ENCODE assay signal across 8 mouse cellular contexts in genomic region chr3:17794251-17795061, GRCm38 (mm10).
A peak's percentile ranks its signal among the peaks of the same experiment; 100 is the strongest.
DNase-seq lines count a peak whose midpoint lies in the region; ATAC-seq and TF ChIP-seq lines count a peak whose summit lies in the region.

No protein-coding gene starts in this region.

- no peaks in the 10 kb centered on the region for H3K9me3 ChIP-seq in kidney, postnatal 0 days (replicated peaks; ENCODE audit: low read length)
- no peaks in the 10 kb centered on the region for H3K9me3 ChIP-seq in embryonic facial prominence, embryonic 14.5 days (ENCODE audit: control insufficient read depth, low read length)
- H3K9me3 ChIP-seq in intestine, postnatal 0 days (ENCODE audit: control insufficient read depth) = no peaks in the 10 kb centered on the region

- H3K4me2 ChIP-seq in kidney, postnatal 0 days (ENCODE audit: low read length) = 0 out of 2 replicates have a peak overlapping the region, but pooled peaks have one; percentile 6
- H3K4me2 ChIP-seq in embryonic facial prominence, embryonic 14.5 days (ENCODE audit: low read depth, low read length) = peak overlapping the region; percentile 52
- peak overlapping the region; percentile 7; the same call in 1 of the 2 replicates for H3K4me2 ChIP-seq in intestine, postnatal 0 days (replicated peaks; ENCODE audit: low read depth)

- DNase-seq in kidney, postnatal 0 days (ENCODE audit: low spot score) = no peak
- DNase-seq in kidney, adult 9 months = no peak
- no peak for DNase-seq in embryonic facial prominence, embryonic 14.5 days (ENCODE audit: low spot score)
- DNase-seq in natural killer cell, adult 2 months (ENCODE audit: low spot score in 2 of 2) = no peak
- no peak for DNase-seq in thymus, postnatal 10 days (ENCODE audit: low spot score in 2 of 2)

- WGBS in kidney, postnatal 0 days = under 1% methylated on average over 46 of the region's 46 CpGs
- 0% methylated on average over 46 of the region's 46 CpGs for WGBS in embryonic facial prominence, embryonic 14.5 days
- under 1% methylated on average over 46 of the region's 46 CpGs for WGBS in intestine, postnatal 0 days

- H3K36me3 ChIP-seq in kidney, postnatal 0 days (ENCODE audit: insufficient read depth, low read length) = no peaks in the 10 kb centered on the region
- no peaks in the 10 kb centered on the region for H3K36me3 ChIP-seq in embryonic facial prominence, embryonic 14.5 days (ENCODE audit: control insufficient read depth, insufficient read depth, low read length)
- H3K36me3 ChIP-seq in intestine, postnatal 0 days (ENCODE audit: control insufficient read depth, insufficient read depth) = no peaks in the 10 kb centered on the region

- H3K4me1 ChIP-seq in kidney, postnatal 0 days (replicated peaks; ENCODE audit: insufficient read depth, low read length) = no peaks in the 10 kb centered on the region
- peaks cover 12% of the 10 kb centered on the region for H3K4me1 ChIP-seq in embryonic facial prominence, embryonic 14.5 days (ENCODE audit: control insufficient read depth, insufficient read depth, low read length)
- H3K4me1 ChIP-seq in intestine, postnatal 0 days (replicated peaks; ENCODE audit: control insufficient read depth, insufficient read depth, low read length) = no peaks in the 10 kb centered on the region

- no peak for TF ChIP-seq CTCF in kidney, postnatal 0 days (IDR thresholded peaks at IDR 0.05; ENCODE audit: low read depth)
- no peak for TF ChIP-seq CTCF in intestine, postnatal 0 days (IDR thresholded peaks at IDR 0.05; ENCODE audit: low read depth)

- H3K9ac ChIP-seq in kidney, postnatal 0 days (ENCODE audit: low read depth, low read length) = no peak overlapping the region
- H3K9ac ChIP-seq in embryonic facial prominence, embryonic 14.5 days (ENCODE audit: low read depth, low read length) = peak overlapping the region; percentile 46; the same call in 1 of the 2 replicates
- no peak overlapping the region for H3K9ac ChIP-seq in intestine, postnatal 0 days (ENCODE audit: low read depth, low read length)

- ATAC-seq in kidney, postnatal 0 days (replicated peaks; ENCODE audit: low FRiP score, low read depth) = no peak
- no peak for ATAC-seq in embryonic facial prominence, embryonic 14.5 days (ENCODE audit: low read depth)
- ATAC-seq in intestine, postnatal 0 days = no peak
- 0 out of 2 replicates have a peak, but pooled peaks have one; percentile 13 for ATAC-seq in monocyte, adult 5-6 weeks (replicated peaks; ENCODE audit: insufficient number of reproducible peaks, low FRiP score, low TSS enrichment, poor library complexity, severe bottlenecking)
- ATAC-seq in megakaryocyte-erythroid progenitor cell, adult 5-6 weeks (replicated peaks; ENCODE audit: low FRiP score, low TSS enrichment, poor library complexity, severe bottlenecking) = no peak

- peaks cover 68% of the 10 kb centered on the region for H3K27me3 ChIP-seq in kidney, postnatal 0 days (ENCODE audit: insufficient read depth, low read length)
- H3K27me3 ChIP-seq in embryonic facial prominence, embryonic 14.5 days (replicated peaks; ENCODE audit: control insufficient read depth, insufficient read depth, low read length) = peaks cover 86% of the 10 kb centered on the region
- peaks cover 70% of the 10 kb centered on the region for H3K27me3 ChIP-seq in intestine, postnatal 0 days (replicated peaks; ENCODE audit: control insufficient read depth, insufficient read depth, low read length)

- H3K27ac ChIP-seq in kidney, postnatal 0 days = no peak overlapping the region
- H3K27ac ChIP-seq in embryonic facial prominence, embryonic 14.5 days (replicated peaks; ENCODE audit: low read depth, low read length) = no peak overlapping the region; the same call in 1 of the 2 replicates
- H3K27ac ChIP-seq in intestine, postnatal 0 days (ENCODE audit: low read depth, low read length) = no peak overlapping the region

- 0 out of 2 replicates have a peak overlapping the region, but pooled peaks have one; percentile 4 for H3K4me3 ChIP-seq in kidney, postnatal 0 days (replicated peaks; ENCODE audit: low read depth, low read length)
- H3K4me3 ChIP-seq in embryonic facial prominence, embryonic 14.5 days (ENCODE audit: low read depth, low read length) = peak overlapping the region; percentile 33
- H3K4me3 ChIP-seq in intestine, postnatal 0 days (ENCODE audit: low read depth, low read length) = no peak overlapping the region; the same call in 1 of the 2 replicates
